ENCODE assay signal across 9 mouse cellular contexts in genomic region chr17:14693994-14694374, GRCm38 (mm10). TPM values are rescaled to one million over a fixed set of nuclear protein-coding genes. Genes with fewer than 3 reads are reported as not detected.
DNase-seq lines count a peak whose midpoint lies in the region; ATAC-seq and TF ChIP-seq lines count a peak whose summit lies in the region.
"Had no signal": no experiment of that assay in that cellular context is flagged by ENCODE, and none has a peak within 500 bp of the region (broad histone marks: within the 10 kb centered on the region; RNA-seq: fewer than 3 reads in every experiment).

Thbs2 (minus strand) TSS chr17:14694235.

- DNase-seq in layer of hippocampus, adult 2 months (ENCODE audit: low spot score in 2 of 2) = no peak
- DNase-seq in layer of hippocampus, adult 9-10 months (ENCODE audit: low spot score) = no peak
- peak; percentile 81 to 85 for DNase-seq in heart, postnatal 10 days
- peak; percentile 53 to 62 for DNase-seq in kidney, postnatal 36 days
- DNase-seq in midbrain, embryonic 11.5 days (ENCODE audit: low spot score, missing footprints) = peak; percentile 93
- DNase-seq in urinary bladder, postnatal 14 days (ENCODE audit: low spot score) = peak; percentile 73
- no peak for DNase-seq in thymus, postnatal 4 days

- intact Hi-C loops in heart, postnatal 10 days (cut with DNase I) = loop anchor here (5.0 kb wide), 1 partner anchor 147 kb away; no protein-coding TSS in a partner anchor

- H3K9ac ChIP-seq in forebrain, embryonic 12.5 days = peak within 1 kb of the TSS; percentile 12; the same call in 1 of the 2 replicates
- H3K9ac ChIP-seq in midbrain, embryonic 11.5 days (ENCODE audit: low read length) = peak within 1 kb of the TSS; percentile 22

- peak; percentile 22; the same call in 1 of the 2 replicates for TF ChIP-seq CTCF in layer of hippocampus, adult 2 months (conservative IDR thresholded peaks at IDR 0.05)

- ATAC-seq in forebrain, embryonic 12.5 days (ENCODE audit: low FRiP score) = peak; percentile 70
- ATAC-seq in midbrain, embryonic 11.5 days (ENCODE audit: low FRiP score) = peak; percentile 88

- H3K27ac ChIP-seq in layer of hippocampus, adult 2 months = no peak within 1 kb of the TSS
- H3K27ac ChIP-seq in forebrain, embryonic 12.5 days = no peak within 1 kb of the TSS
- no peak within 1 kb of the TSS for H3K27ac ChIP-seq in midbrain, embryonic 11.5 days (ENCODE audit: low read depth, low read length)

- peak within 1 kb of the TSS; percentile 46 for H3K4me2 ChIP-seq in forebrain, embryonic 12.5 days
- H3K4me2 ChIP-seq in midbrain, embryonic 11.5 days = peak within 1 kb of the TSS; percentile 32

- 1% methylated on average over 14 of the region's 14 CpGs for WGBS in forebrain, embryonic 12.5 days
- WGBS in midbrain, embryonic 11.5 days = 1% methylated on average over 14 of the region's 14 CpGs

- no peaks in the 10 kb centered on the region for H3K36me3 ChIP-seq in forebrain, embryonic 12.5 days (replicated peaks)
- no peaks in the 10 kb centered on the region for H3K36me3 ChIP-seq in midbrain, embryonic 11.5 days (ENCODE audit: control insufficient read depth, insufficient read depth, low read length)
- H3K36me3 ChIP-seq: G1E had no signal

- H3K27me3 ChIP-seq in forebrain, embryonic 12.5 days = no peaks in the 10 kb centered on the region
- H3K27me3 ChIP-seq in midbrain, embryonic 11.5 days (ENCODE audit: control insufficient read depth, insufficient read depth, low read length) = no peaks in the 10 kb centered on the region

- H3K4me1 ChIP-seq in forebrain, embryonic 12.5 days = peaks cover 14% of the 10 kb centered on the region
- H3K4me1 ChIP-seq in midbrain, embryonic 11.5 days (ENCODE audit: control insufficient read depth, insufficient read depth, low read length) = peaks cover 10% of the 10 kb centered on the region; the same call in 1 of the 2 replicates

- no peaks in the 10 kb centered on the region for H3K9me3 ChIP-seq in forebrain, embryonic 12.5 days
- no peaks in the 10 kb centered on the region for H3K9me3 ChIP-seq in midbrain, embryonic 11.5 days (ENCODE audit: control insufficient read depth, low read length)
- H3K9me3 ChIP-seq: G1E had no signal

- H3K4me3 ChIP-seq in layer of hippocampus, adult 2 months = peak within 1 kb of the TSS; percentile 6
- H3K4me3 ChIP-seq in forebrain, embryonic 12.5 days (replicated peaks) = peak within 1 kb of the TSS; percentile 21
- H3K4me3 ChIP-seq in midbrain, embryonic 11.5 days (ENCODE audit: low read depth, low read length) = peak within 1 kb of the TSS; percentile 14

RNA-seq across cellular contexts. Expression of gene Thbs2, which starts in this region (rescaled TPM):
- total RNA-seq in layer of hippocampus, adult 2 months (2021) = 1 to 10 TPM; 3.3 to 3.6 TPM
- polyA plus RNA-seq in forebrain, embryonic 12.5 days (2016; fragmentation: Nextera tagmentation; extraction: Ambion mirVana) = 4.1 and 6.2 TPM in 2 replicates
- total RNA-seq in heart, postnatal 10 days (2021) = 10 to 100 TPM; 54.2 to 57.8 TPM
- polyA plus RNA-seq in midbrain, embryonic 11.5 days (2014; fragmentation: Nextera tagmentation; extraction: Ambion mirVana) = 9.0 and 11.9 TPM in 2 replicates
- polyA plus RNA-seq: G1E had no signal

Comparison
In these comparisons a context has a peak if more than half of its experiments do, and no peak if none do; other contexts are left out.
1. RNA of gene Thbs2 (total RNA-seq): 54.2 to 57.8 TPM in heart, postnatal 10 days; 3.3 to 3.6 TPM in layer of hippocampus, adult 2 months; every median in the first group is over 10 times any median in the second.
2. DNase-seq: peak in heart, postnatal 10 days (2 of 2), kidney, postnatal 36 days (2 of 2), midbrain, embryonic 11.5 days (single experiment) and urinary bladder, postnatal 14 days (single experiment); none in layer of hippocampus, adult 2 months (0 of 2), layer of hippocampus, adult 9-10 months (single experiment) and thymus, postnatal 4 days (single experiment).
3. Peak in every context shown above with its lines, with median percentiles within 50 percentile points of each other: H3K4me3 ChIP-seq.